Mouse (Mus musculus) myocyte (in vitro differentiated cells): Measurements from ENCODE around the gene Olfr44. TPM values are rescaled to one million over a fixed set of nuclear protein-coding genes. Genes with fewer than 3 reads are reported as not detected.

Experiments used
- H3K27me3 ChIP-seq: one replicate; pipeline ENCODE4 v1.6.1; 2011; ENCODE audit not compliant: control insufficient read depth, insufficient read depth, insufficient read length
- H3K36me3 ChIP-seq: one replicate; pipeline ENCODE4 v1.6.1; 2011; ENCODE audit not compliant: control insufficient read depth, insufficient read depth
- H3K4me2 ChIP-seq: one replicate; pipeline ENCODE4 v1.6.1; 2011; ENCODE audit warnings: low read depth, control low read depth
- H3K4me3 ChIP-seq: one replicate; pipeline ENCODE4 v1.5.1; 2011; ENCODE audit warnings: mild to moderate bottlenecking, control low read depth, moderate library complexity
- H3K79me2 ChIP-seq: one replicate; pipeline ENCODE4 v1.6.1; 2011; ENCODE audit not compliant: control insufficient read depth, insufficient read depth
- H3ac ChIP-seq: one replicate; pipeline ENCODE4 v1.6.1; 2011; ENCODE audit not compliant: control insufficient read depth, insufficient read length
- MYOG ChIP-seq, 3 experiments: IDR thresholded peaks; one replicate each; pipeline ENCODE4 v1.6.1; 2011; ENCODE audit warnings: control low read depth in 2 of 3, low read depth in 2 of 3, mild to moderate bottlenecking in 2 of 3; ENCODE audit not compliant: insufficient read length in 2 of 3, control insufficient read depth in 1 of 3, insufficient read depth in 1 of 3
- POLR2AphosphoS2 ChIP-seq: IDR thresholded peaks from one replicate; pipeline ENCODE4 v1.6.1; 2011; ENCODE audit warnings: low read depth, control low read depth; ENCODE audit not compliant: insufficient read length
- SRF ChIP-seq: IDR thresholded peaks from one replicate; pipeline ENCODE4 v1.6.1; 2011; ENCODE audit warnings: low read depth; ENCODE audit not compliant: control insufficient read depth, insufficient read length
- TCF3 ChIP-seq: IDR thresholded peaks from one replicate; pipeline ENCODE4 v1.6.1; 2011; ENCODE audit warnings: low read depth, control low read depth; ENCODE audit not compliant: insufficient read length
- USF1 ChIP-seq: IDR thresholded peaks from one replicate; pipeline ENCODE4 v1.6.1; 2011; ENCODE audit warnings: low read depth, mild to moderate bottlenecking, control low read depth, moderate library complexity
- polyA plus RNA-seq: library from polyadenylated mRNA; unstranded; fragments of >200 nt; fragmentation: generic; extraction: Trizol; gene quantifications from one replicate; pipeline ENCODE4 v1.2.1, GENCODE M21; 2012; ENCODE audit warnings: missing spikeins

Gene Olfr44
- polyA plus RNA-seq, 1 experiment = not detected

DNA sequence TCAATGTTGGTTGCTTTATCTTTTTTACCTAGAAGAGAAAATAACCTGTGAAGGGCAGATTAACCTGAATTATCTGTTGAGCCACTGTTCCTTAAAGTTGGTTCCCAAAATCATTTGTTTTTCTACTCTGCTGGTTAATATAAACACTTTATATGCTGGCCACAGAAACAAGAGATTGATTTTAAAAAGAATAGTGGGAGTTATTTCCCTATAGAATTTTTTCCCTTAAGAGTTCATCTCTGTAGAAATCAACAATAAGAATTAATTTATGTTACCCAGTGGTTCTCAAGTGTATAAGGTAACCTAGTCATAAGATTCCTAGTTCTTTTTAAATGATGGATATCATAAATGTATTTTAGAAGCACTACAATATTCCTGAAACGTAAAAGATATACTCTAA lies 22.0 kb downstream of the Olfr44 start, which contains the start of gene Olfr955:
Olfr955 (minus strand) TSS at position 101 of the 400 bp plus-strand sequence.
- Histone ChIP-seq H3ac (no peak within 1 kb of the TSS), H3K27me3 (no peaks in the 10 kb centered on the region)

DNA sequence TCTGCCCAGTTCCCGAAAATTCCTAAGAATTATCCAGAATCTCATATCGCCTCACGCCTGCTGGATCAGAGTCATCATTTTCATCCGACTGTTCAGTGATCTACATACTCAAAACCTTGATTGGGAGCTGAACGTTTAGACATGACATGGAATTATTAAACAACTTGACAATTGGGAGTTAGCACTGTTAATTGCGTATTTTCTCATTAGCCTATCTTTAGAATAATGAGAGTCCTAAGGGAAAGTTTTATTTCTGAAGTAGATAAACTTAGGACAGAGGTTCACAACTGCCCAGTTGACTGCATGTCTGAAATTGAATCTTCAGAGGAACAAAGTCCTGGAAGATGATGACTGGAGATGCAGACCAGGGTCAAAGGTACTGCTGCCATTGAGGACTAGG lies 37.4 kb downstream of the Olfr44 start, which contains the start of gene Olfr954:
Olfr954 (plus strand) TSS at position 301 of the 400 bp plus-strand sequence.
- H3K79me2 ChIP-seq = no peaks in the 10 kb centered on the region
- no peak within 1 kb of the TSS for H3K4me3 ChIP-seq

More for the DNA sequence above, 22.0 kb downstream of the Olfr44 start, which contains the start of gene Olfr955:
- no peak within 1 kb of the TSS for H3K4me2 ChIP-seq
- H3K4me3 ChIP-seq = no peak within 1 kb of the TSS
- H3K36me3 ChIP-seq = no peaks in the 10 kb centered on the region
- TF ChIP-seq USF1 = no peak
- H3K79me2 ChIP-seq = no peaks in the 10 kb centered on the region

More for the DNA sequence above, 37.4 kb downstream of the Olfr44 start, which contains the start of gene Olfr954:
- TF ChIP-seq MYOG (IDR thresholded peaks at IDR 0.05; ENCODE audit: control insufficient read depth in 1 of 3, insufficient read depth in 1 of 3, insufficient read length in 2 of 3, low read depth in 2 of 3) = no peak
- no peak for TF ChIP-seq USF1
- no peak for TF ChIP-seq POLR2AphosphoS2
- TF ChIP-seq SRF = no peak
- TF ChIP-seq TCF3 = no peak
- H3K27me3 ChIP-seq = no peaks in the 10 kb centered on the region
- no peak within 1 kb of the TSS for H3ac ChIP-seq
- no peak within 1 kb of the TSS for H3K4me2 ChIP-seq
- H3K36me3 ChIP-seq = no peaks in the 10 kb centered on the region

Other genes with a start within 250 kb of the Olfr44 start
- not detected for gene Olfr1537, start 244.0 kb downstream of the Olfr44 start, polyA plus RNA-seq
- gene Olfr945, start 217.2 kb downstream of the Olfr44 start, polyA plus RNA-seq = not detected
- gene Olfr948, start 167.9 kb downstream of the Olfr44 start, polyA plus RNA-seq = not detected
- not detected for gene Olfr951, start 106.6 kb downstream of the Olfr44 start, polyA plus RNA-seq
- gene Olfr952, start 66.8 kb downstream of the Olfr44 start, polyA plus RNA-seq = not detected
- not detected for gene Olfr954, start 37.3 kb downstream of the Olfr44 start, polyA plus RNA-seq
- gene Olfr955, start 22.1 kb downstream of the Olfr44 start, polyA plus RNA-seq = not detected
- gene Olfr957, start 21.8 kb upstream of the Olfr44 start, polyA plus RNA-seq = not detected
- gene Olfr958, start 60.1 kb upstream of the Olfr44 start, polyA plus RNA-seq = not detected
- gene Olfr959, start 81.6 kb upstream of the Olfr44 start, polyA plus RNA-seq = not detected
- 0.01 TPM for gene AW551984, start 110.4 kb upstream of the Olfr44 start, polyA plus RNA-seq
- gene Olfr148, start 116.7 kb upstream of the Olfr44 start, polyA plus RNA-seq = not detected
- not detected for gene Olfr960, start 127.4 kb upstream of the Olfr44 start, polyA plus RNA-seq
- not detected for gene Olfr961, start 151.1 kb upstream of the Olfr44 start, polyA plus RNA-seq
- not detected for gene Olfr963, start 173.2 kb upstream of the Olfr44 start, polyA plus RNA-seq
- gene Olfr149, start 213.1 kb upstream of the Olfr44 start, polyA plus RNA-seq = 0.02 TPM
- gene Olfr965, start 217.4 kb upstream of the Olfr44 start, polyA plus RNA-seq = not detected
- gene Olfr150, start 237.0 kb upstream of the Olfr44 start, polyA plus RNA-seq = not detected